Mouse (Mus musculus): ENCODE measurements around the gene Slc25a26. TPM values are rescaled to one million over a fixed set of nuclear protein-coding genes. Genes with fewer than 3 reads are reported as not detected.

Gene Slc25a26
- total RNA-seq, 2 experiments from 2014 or later, result 12.2 to 15.6 TPM

DNA sequence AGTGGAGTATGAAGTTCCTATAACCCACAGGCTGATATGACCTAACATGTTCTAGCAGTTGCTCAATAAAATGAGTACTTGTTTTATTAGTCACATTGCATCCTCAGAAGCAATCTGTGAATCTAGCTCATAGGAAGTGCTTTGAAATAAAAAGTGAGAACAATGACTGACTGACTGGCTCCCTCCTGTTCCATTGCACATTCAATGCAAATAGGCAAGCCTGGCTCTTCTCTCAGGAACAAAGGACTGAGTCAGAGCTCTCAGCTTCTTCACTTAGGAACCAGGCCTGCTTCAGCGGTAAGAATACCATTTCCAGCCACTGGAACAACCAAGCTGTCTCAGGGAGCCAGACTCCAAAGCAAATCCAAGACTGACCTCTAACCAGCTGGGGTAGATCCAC, 135.2 kb downstream of the Slc25a26 start:
- DNase-seq (ENCODE audit: low spot score in 2 of 2), result no peak

DNA sequence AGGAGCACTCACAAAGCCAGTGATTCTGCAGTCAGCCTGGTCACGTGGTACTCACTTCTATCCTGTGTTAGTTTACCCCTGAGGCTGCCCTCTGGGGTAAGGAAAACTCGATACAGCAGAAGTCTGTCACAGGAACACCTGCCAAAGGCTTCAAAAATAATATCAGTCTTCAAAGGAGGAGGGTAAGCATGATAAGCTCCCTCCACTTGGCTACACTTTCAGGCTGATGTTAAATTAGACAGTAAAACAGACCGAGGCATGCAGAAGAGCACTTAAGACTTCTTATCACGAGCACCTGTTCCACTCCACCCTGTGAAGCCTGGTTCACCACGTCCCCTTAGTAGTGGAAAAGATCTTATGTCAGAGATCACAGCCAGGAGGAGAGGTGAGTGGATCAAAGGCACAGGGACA, 136.9 kb downstream of the Slc25a26 start:
- no peak for DNase-seq (ENCODE audit: low spot score in 2 of 2)

DNA sequence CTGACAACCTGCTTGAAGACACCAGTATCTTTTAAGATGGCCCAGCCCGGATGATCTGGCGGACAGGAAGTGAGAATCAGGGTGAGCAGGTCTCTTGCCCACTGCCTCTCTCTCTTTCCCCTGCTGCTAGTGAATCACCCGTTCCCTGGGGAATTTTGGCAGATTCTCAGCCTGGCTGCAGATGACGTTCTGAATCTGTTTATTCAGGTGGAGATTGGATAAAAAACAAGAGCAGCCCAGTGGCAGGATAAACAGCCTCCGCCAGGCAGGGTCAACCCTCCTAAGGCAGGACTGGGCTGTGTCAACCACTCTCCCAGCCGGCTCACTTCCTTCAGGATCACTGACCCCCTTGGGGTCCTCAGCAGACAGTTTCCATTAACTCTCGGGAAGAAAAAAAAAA, 140.2 kb downstream of the Slc25a26 start:
- peak; percentile 56 to 59 for DNase-seq (ENCODE audit: low spot score in 2 of 2)

DNA sequence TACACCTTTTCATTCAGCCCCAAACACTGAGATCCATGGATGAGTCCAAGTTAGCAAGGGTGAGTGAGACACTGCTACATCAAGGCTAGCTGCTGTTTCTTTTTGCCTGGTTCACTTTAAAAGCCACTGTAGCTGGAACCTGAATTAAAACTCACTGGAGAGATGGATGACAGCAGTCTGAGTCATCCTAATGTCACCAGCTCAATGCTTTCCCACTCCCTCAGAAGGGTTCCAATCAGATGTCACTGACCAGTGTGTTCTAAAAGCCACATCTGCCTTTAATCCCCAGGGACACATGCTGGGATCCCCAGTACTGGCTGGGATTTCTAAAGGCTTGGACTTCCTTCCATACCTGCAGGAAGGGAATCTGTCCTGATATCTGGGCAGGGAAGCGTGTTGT, 141.9 kb downstream of the Slc25a26 start:
- DNase-seq (ENCODE audit: low spot score in 2 of 2), result no peak

DNA sequence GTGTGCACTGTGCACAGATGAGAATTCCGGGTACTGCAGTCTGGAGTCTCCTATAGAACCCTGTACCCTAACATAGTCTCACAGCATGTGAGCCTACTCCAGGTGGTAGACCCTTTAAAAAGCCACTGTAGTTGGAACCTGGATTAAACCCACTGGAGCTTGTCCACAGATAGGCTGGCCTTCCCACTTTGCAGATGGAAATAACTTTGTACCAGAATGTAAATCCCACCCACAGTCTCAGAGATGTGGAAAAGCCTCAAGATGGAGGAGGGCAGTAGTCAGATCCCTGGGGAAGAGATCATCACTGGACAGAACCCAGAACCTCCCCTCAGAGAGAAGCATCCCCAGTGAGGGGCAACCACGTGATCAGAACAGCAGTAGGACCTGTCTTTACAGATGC, 143.9 kb downstream of the Slc25a26 start:
- no peak for DNase-seq (ENCODE audit: low spot score in 2 of 2)

DNA sequence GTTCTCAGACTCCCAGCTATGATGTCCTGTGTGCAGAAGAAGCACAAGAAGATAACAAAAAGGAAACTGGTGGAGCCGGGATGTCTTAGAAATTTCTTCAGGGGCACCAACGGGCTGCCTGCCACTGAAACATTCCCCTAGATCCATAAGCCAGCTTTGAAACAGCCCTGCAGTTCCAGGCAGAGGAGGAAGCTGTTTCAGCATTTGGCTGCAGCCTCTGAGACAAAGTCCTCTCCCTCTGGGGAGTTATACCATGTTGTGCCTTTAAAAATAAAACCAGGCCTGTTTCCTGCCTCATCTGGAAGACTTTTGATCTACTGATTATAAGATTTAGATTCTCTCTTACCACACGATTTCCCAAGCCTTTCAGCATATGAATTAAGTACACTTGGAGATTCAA, 144.5 kb downstream of the Slc25a26 start:
- DNase-seq (ENCODE audit: low spot score in 2 of 2), result no peak

DNA sequence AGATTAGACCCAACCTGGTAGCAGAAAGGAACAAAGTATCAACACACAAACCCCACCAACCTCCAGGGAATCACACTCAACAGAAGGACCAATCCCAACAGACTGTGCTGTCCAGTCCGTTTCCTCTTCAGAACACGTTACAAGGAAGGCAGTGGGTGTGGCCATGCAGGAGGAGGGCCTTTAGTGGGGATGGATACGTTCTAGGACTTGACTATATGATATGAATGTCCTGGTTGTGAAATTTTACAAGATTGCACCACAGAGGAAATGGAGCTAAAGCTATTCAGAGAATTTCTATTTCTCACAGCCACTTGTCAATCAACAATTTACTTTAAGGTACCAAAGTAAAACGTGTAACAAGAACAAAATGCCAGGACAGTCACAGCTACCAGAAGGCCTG, 145.6 kb downstream of the Slc25a26 start:
- DNase-seq (ENCODE audit: low spot score in 2 of 2), result no peak

DNA sequence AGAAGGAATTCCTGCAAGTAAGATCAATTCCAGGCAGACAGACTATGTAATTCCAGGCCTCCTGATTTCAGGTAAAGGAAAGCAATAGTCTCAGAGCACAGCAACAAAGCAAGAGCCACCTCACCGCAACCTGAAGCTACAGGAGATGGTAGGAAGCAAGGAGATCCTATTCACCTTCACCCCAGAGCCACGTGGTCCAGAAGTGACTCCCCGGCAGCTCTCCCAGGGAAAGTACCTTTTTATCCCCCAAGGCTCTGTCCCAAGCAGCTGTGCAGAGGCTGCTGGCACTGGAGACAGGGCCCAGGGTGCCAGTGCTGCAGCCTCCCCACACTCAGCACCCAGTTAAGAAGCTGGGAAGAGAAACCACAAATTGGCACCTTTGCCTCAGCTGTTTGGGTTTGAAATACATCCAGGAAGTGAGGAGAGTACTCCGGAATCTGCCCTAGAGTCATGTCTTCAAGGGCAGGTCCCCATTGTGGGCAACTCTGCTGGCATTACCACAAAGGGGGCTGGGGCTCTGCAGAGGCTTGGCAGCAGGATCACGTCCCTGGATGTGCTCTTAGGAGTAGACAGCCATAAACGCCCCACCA, 146.2 kb downstream of the Slc25a26 start:
- DNase-seq (ENCODE audit: low spot score in 2 of 2), result no peak

DNA sequence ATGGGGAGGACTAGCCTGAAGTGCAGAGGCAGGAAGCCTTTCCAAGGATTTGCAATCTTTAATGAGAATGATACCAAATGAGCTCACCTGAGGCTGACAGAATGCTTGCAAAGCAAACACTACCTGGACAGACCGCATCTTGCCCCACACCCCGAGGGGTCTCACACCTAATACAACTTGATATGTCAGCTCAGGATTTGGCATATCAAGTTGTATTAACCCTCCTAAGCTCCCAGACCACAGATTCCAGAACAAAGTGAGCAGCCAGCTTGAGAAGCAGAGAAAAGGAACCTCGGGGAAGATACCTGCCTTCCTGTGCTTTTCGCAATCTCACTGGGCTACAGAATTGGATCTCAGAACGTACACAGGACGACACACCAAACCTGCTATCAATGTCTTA, 146.8 kb downstream of the Slc25a26 start:
- no peak for DNase-seq (ENCODE audit: low spot score in 2 of 2)

DNA sequence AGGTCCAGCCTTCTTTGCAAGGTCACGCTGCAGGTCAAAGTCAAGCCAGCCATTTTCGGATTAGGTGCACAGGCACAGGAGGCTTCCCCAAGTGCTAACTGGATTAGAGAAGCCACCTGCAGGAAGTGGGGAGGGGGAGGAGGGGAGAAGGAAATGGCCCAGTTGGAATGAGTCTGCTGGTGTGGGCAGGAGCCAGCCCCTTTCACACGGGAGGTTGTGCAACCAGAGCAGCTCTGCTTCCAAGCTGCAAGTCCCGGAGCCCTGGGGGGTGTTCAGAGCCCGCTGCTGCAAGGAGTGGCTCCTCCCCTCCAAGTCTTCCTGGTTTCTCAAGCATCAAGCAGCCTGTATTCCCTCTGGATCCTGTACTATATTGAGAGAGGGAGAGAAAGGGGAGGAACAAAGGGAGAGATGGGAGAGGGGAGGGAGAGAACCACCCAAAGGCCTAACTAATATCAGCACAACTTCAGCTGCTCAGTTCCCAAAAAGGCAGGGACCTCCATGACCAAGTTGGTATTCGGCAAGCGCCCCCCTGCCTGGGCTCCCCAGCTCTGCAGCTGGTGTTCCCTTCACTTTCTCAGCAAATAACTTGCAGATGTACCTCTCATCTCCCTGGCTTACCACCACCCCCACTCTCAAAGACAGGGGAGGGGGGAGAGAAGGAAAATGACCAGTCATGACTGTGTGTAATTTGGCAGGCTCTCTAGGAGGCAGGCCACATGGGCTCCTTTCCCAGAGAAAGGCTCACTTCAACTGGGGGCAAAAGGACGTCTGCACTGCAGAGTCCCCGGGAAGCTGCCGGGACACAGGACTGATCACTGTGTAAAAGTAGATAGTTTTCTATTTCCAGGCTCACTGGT, 147.7 kb downstream of the Slc25a26 start:
- DNase-seq (ENCODE audit: low spot score in 2 of 2), result peak in 1 of 2 experiments; percentile 51

DNA sequence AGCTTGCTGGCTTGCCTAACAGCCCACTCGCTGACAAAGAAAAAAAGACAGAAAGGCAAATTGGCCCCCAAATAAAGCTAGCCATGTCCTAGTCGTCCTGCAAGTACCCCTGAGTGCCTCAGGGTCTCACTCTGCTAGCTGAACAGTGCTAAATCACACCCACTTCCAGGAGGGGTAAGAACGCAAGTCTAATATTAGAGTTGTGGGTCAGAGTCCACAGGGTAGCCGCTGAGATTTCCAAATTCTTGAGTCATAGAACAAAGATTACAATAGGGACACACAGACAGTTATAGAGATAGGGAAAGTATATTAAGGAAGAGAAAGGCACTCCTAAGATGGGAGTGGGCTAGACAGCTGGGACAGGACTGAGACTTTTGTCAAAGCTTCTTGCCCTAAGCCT, 148.4 kb downstream of the Slc25a26 start:
- DNase-seq (ENCODE audit: low spot score in 2 of 2), result no peak

DNA sequence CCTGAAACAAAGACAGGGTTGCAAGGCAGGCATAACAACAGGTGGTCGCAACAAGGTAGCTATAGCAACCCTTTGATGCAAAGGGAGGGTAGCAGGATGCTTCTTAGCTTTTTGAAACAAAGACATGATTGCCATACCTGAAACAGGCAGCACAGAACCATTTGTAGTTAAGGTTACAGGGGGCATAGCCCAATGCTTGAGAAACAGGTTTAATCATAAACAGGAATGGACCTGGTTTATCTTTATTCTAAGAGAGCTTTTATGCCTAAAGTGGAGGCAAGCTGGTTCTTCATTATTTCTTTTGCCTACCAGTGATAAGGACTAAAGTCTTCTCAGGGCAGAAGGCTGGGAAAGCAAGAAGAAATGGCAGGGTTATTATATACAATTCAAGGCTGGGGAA, 149.5 kb downstream of the Slc25a26 start:
- no peak for DNase-seq (ENCODE audit: low spot score in 2 of 2)

DNA sequence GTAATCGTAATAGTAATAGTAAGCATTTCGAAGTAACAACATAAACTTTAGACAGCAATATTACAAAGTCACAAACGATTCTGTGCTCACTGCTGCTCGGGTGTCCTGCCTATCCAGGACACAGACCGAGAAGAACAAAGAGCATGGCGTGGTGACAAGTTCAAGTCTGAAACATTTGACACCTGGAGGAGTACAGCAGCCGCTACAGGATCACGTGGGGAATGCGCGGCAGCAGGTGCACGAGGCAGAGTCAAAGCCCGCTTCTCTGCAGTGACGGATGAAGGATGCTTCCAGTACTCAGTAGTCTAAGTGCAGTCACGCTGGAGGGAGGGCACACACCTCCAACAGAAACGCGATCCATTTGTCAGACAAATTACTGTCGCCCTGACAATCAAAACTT, 151.4 kb downstream of the Slc25a26 start:
- DNase-seq (ENCODE audit: low spot score in 2 of 2), result no peak

DNA sequence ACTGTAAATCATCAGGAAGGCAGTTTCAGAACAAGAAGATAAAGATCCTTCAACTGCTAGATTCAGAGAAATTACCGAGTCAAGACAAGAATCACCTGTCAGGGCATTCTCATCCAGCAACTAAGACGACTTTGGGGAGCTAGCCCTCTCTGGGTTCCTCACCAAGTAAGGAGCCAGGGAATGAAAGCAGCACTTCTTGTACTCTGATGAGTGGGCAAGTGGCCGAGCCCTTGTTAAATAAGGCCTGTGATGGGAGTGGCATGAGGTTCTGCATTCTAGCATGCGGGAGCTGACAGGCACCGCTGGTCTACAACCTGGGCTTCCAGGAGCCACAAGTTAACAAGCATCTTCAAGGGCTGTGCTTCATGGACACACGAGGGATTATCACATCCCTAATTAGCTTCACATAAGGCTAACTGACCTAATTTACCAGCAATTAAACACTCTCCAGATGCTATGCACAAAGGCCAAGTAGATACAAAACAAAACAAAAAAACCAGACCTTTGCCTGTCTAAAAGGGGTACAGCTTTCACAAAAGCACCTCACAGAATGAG, 152.6 kb downstream of the Slc25a26 start:
- no peak for DNase-seq (ENCODE audit: low spot score in 2 of 2)

DNA sequence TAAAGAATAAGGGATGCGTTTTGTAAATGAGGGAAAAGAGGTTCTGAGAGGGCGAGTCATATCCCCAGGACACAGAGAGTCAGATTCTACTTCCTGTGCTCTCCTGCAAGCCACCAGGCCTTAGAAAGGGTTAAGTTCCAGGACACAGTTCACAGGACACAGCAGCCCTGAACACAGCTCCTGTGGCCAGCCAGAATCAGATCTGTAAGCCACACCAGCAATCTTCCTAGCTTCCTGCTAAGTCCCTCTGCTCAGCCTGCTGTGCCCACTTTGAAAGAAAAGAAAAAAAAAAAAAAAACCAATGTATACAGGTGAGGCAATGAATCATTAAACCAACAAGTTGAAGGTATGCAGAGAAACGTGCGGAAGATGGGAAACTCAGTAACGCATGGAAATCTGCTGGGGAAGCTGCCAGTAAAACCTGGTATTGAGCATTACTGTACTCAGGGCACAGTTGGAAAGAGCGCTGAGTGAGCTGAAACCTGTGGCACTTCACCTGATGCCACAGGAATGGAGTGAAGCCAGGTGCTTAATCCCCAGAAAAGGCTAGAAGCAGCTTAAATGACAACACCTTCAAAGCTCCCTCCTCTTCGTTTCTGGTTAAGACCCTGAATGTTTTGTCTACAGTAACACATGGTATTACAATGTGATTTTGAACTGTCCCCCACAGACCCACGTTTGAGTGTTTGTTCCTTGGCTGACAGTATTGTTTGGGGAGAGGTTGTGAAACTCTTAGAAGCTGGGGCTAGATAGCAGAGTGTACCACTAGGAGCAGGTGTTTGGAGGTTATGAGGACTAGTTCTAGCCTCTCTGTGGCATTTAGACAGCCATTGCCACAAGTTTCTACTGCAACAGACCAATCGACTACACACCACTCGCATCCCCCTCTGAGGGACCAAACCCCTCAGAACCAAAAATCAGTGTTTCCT, 153.5 kb downstream of the Slc25a26 start:
- no peak for DNase-seq (ENCODE audit: low spot score in 2 of 2)

Small RNA genes lying within 50 kb of the gene (microRNA-seq; reads per million reads assigned to microRNA genes)
- gene Mir7041, result 0.20 to 0.67 reads per million in 2 experiments

Other genes starting within 250 kb of the Slc25a26 start
- gene Magi1, start 216.4 kb upstream of the Slc25a26 start, total RNA-seq (2021), result 10 to 100 TPM; 51.2 to 65.8 TPM
- 10 to 100 TPM; 36.2 to 36.5 TPM for gene Lrig1, start 199.8 kb downstream of the Slc25a26 start, total RNA-seq (2021)

All from layer of hippocampus, postnatal 10 days (tissue).